Comparison of ENCODE assay signal across 22 mouse cellular contexts in genomic region chr2:38165966-38166365, GRCm38 (mm10).
A peak's percentile ranks its signal among the peaks of the same experiment; 100 is the strongest.
DNase-seq lines count a peak whose midpoint lies in the region; ATAC-seq lines count a peak whose summit lies in the region.
"Had no signal": no experiment of that assay in that cellular context is flagged by ENCODE, and none has a peak within 500 bp of the region (broad histone marks: within the 10 kb centered on the region; RNA-seq: fewer than 3 reads in every experiment).

No protein-coding gene starts in this region.

- WGBS in midbrain, embryonic 11.5 days: 57% methylated on average over 5 of the region's 5 CpGs
- 58% methylated on average over 5 of the region's 5 CpGs for WGBS in midbrain, embryonic 10.5 days

- no peak overlapping the region for H3K27ac ChIP-seq in midbrain, embryonic 11.5 days (ENCODE audit: low read depth, low read length)
- no peak overlapping the region for H3K27ac ChIP-seq in midbrain, embryonic 10.5 days (replicated peaks)
- H3K27ac ChIP-seq: embryonic facial prominence, embryonic 15.5 days; forebrain, embryonic 12.5 days; hindbrain, embryonic 12.5 days; hindbrain, embryonic 15.5 days had no signal

- no peaks in the 10 kb centered on the region for H3K36me3 ChIP-seq in midbrain, embryonic 11.5 days (ENCODE audit: control insufficient read depth, insufficient read depth, low read length)
- H3K36me3 ChIP-seq in midbrain, embryonic 10.5 days: no peaks in the 10 kb centered on the region
- H3K36me3 ChIP-seq: embryonic facial prominence, embryonic 15.5 days; forebrain, embryonic 12.5 days; hindbrain, embryonic 12.5 days; hindbrain, embryonic 15.5 days had no signal

- peaks cover 11% of the 10 kb centered on the region for H3K27me3 ChIP-seq in midbrain, embryonic 11.5 days (ENCODE audit: control insufficient read depth, insufficient read depth, low read length)
- peaks cover 77% of the 10 kb centered on the region for H3K27me3 ChIP-seq in midbrain, embryonic 10.5 days (ENCODE audit: low read depth, poor library complexity, severe bottlenecking)
- H3K27me3 ChIP-seq: embryonic facial prominence, embryonic 15.5 days; forebrain, embryonic 12.5 days; hindbrain, embryonic 12.5 days; hindbrain, embryonic 15.5 days had no signal

- H3K4me3 ChIP-seq in midbrain, embryonic 11.5 days (ENCODE audit: low read depth, low read length): no peak overlapping the region
- H3K4me3 ChIP-seq in midbrain, embryonic 10.5 days: no peak overlapping the region
- H3K4me3 ChIP-seq: embryonic facial prominence, embryonic 15.5 days; forebrain, embryonic 12.5 days; gastrocnemius, adult 2 months; hindbrain, embryonic 12.5 days; hindbrain, embryonic 15.5 days had no signal

- no peaks in the 10 kb centered on the region for H3K9me3 ChIP-seq in midbrain, embryonic 11.5 days (ENCODE audit: control insufficient read depth, low read length)
- H3K9me3 ChIP-seq in midbrain, embryonic 10.5 days (replicated peaks): no peaks in the 10 kb centered on the region
- H3K9me3 ChIP-seq: embryonic facial prominence, embryonic 15.5 days; forebrain, embryonic 12.5 days; hindbrain, embryonic 12.5 days; hindbrain, embryonic 15.5 days had no signal

- ATAC-seq in midbrain, embryonic 11.5 days (ENCODE audit: low FRiP score): no peak
- ATAC-seq: forebrain, postnatal 0 days had no signal

- intact Hi-C loops in left cerebral cortex, postnatal 36 days (cut with DNase I): no loop called here

- peaks cover 5% of the 10 kb centered on the region; the same call in 1 of the 2 replicates for H3K4me1 ChIP-seq in midbrain, embryonic 11.5 days (ENCODE audit: control insufficient read depth, insufficient read depth, low read length)
- peaks cover 25% of the 10 kb centered on the region for H3K4me1 ChIP-seq in midbrain, embryonic 10.5 days
- H3K4me1 ChIP-seq: hindbrain, embryonic 12.5 days; hindbrain, embryonic 15.5 days had no signal

- DNase-seq in midbrain, embryonic 11.5 days (ENCODE audit: low spot score, missing footprints): peak; percentile 77
- no peak for DNase-seq in midbrain, embryonic 10.5 days (ENCODE audit: low spot score)
- DNase-seq in Muller cell, postnatal 12 days (ENCODE audit: inconsistent ontology term): peak; percentile 87
- peak; percentile 75 for DNase-seq in retina, embryonic 14.5 days (ENCODE audit: low spot score)
- no peak for DNase-seq in cerebellum, adult 18-20 months
- DNase-seq in left cerebral cortex, postnatal 36 days (ENCODE audit: low spot score in 2 of 2): no peak
- DNase-seq: adrenal gland, adult 2 months; adrenal gland, postnatal 14 days; cerebellum, adult 2 months; cerebellum, adult 9-11 months; cerebellum, postnatal 25 days; embryo, embryonic 11 days; forebrain, postnatal 0 days; gastrocnemius, adult 2 months; gastrocnemius, postnatal 14 days; heart, adult 11 months; kidney, adult 11 months had no signal

- H3K4me2 ChIP-seq in midbrain, embryonic 11.5 days: no peak overlapping the region
- H3K4me2 ChIP-seq: embryonic facial prominence, embryonic 15.5 days; forebrain, embryonic 12.5 days; heart, embryonic 11.5 days; hindbrain, embryonic 12.5 days; hindbrain, embryonic 15.5 days had no signal

- no peak overlapping the region for H3K9ac ChIP-seq in midbrain, embryonic 11.5 days (ENCODE audit: low read length)
- H3K9ac ChIP-seq: embryonic facial prominence, embryonic 15.5 days; forebrain, embryonic 12.5 days; forebrain, postnatal 0 days; hindbrain, embryonic 12.5 days; hindbrain, embryonic 15.5 days had no signal

Comparison
In these comparisons a context has a peak if more than half of its experiments do, and no peak if none do; other contexts are left out.
1. DNase-seq: peak in midbrain, embryonic 11.5 days (single experiment), Muller cell, postnatal 12 days (single experiment) and retina, embryonic 14.5 days (single experiment); none in midbrain, embryonic 10.5 days (single experiment), cerebellum, adult 18-20 months (0 of 2) and left cerebral cortex, postnatal 36 days (0 of 2).